Mouse (Mus musculus): Measurements from ENCODE around the gene Bmf. TPM values are rescaled to one million over a fixed set of nuclear protein-coding genes. Genes with fewer than 3 reads are reported as not detected.
A peak's percentile ranks its signal among the peaks of the same experiment; 100 is the strongest.
"Not testable (repeated sequence)": the region's sequence is repeated elsewhere in the genome, so short reads cannot be mapped to it uniquely, and the experiment has no call there.

Bmf gene
- polyA plus RNA-seq, 1 experiment from 2014 or later, result 4.3 TPM

DNA sequence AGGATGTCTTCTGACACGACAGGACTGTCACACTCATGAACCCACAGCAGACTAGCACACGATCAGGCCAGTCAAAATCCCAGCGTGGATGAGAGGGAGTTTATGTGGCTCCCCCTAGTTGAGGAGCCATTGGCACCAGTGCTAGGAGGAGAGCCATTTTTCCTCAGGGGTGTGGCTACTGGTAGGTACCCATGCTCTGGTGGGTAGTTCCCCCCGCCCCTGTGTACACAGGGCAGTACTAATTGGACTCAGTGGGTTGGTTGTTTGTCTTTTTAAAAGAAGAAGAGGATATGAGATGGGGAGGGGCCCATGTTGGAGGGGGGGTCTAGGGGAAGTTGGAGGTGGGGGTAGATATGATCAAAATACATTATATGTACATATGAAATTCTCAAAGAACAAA, 12.5 kb upstream of the Bmf start:
- ATAC-seq (replicated peaks), result no peak
- 84% methylated on average over 4 of the region's 4 CpGs for WGBS
- H3K27ac ChIP-seq, result no peak overlapping the region

DNA sequence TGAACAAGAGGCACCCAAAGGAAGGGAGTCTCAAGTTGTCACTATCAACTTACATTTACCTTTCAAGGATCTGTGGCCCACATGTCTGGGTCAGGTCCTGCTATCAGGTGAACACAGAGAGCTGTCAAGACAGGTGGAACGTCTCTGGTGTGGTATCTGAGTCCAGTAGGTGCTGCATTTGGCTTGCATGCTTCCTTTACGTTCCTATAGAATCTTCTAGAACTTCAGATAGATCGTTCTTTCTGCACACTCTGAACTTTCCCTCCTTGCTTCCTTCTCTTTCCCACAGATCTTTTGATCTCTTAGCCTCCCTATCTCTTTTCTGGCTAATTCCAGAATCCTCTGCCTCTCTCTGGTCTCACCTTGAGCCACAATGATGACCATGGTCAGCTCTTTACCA, 8.9 kb upstream of the Bmf start:
- no peak overlapping the region for H3K9ac ChIP-seq
- H3K4me1 ChIP-seq, result no peaks in the 10 kb centered on the region
- H3K9me3 ChIP-seq, result no peaks in the 10 kb centered on the region
- no peak overlapping the region for H3K27ac ChIP-seq
- 93% methylated on average over 3 of the region's 3 CpGs for WGBS
- no peaks in the 10 kb centered on the region for H3K27me3 ChIP-seq (replicated peaks)
- H3K4me3 ChIP-seq, result no peak overlapping the region
- ATAC-seq (replicated peaks), result no peak
- H3K36me3 ChIP-seq (replicated peaks), result no peaks in the 10 kb centered on the region
- no peak overlapping the region for H3K4me2 ChIP-seq

More for the DNA sequence above, 12.5 kb upstream of the Bmf start:
- Histone ChIP-seq H3K36me3 (replicated peaks) (no peaks in the 10 kb centered on the region), H3K27me3 (replicated peaks) (no peaks in the 10 kb centered on the region), H3K9me3 (no peaks in the 10 kb centered on the region), H3K9ac (no peak overlapping the region), H3K4me2 (no peak overlapping the region), H3K4me1 (no peaks in the 10 kb centered on the region), H3K4me3 (no peak overlapping the region)

DNA sequence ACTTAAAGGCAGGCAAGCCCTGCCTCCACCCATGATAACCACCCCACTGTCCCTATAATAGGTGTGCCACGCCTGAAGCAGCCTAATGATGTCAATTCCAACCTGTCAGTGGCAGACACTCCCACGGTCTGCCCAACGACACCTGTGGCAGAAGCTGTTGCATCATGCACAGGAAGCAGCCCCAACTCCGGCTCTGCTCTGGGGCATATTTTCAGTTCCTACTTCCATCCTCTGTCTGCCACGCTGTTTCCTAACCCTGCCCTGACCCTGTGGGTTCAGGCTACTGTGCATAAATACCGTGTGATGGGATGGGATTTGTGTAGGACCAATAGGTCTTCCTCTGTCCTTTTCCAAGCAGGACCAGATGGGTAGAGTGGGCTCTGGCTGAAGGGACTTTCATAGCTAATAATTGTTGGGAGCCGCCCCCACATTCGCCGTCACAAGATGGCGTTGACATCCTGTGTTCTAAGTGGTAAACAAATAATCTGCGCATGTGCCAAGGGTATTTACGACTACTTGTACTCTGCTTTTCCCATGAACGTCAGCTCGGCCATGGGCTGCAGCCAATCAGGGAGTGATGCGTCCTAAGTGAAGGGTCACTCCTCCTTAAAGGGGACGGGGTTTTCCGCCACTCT, 5.0 kb upstream of the Bmf start:
- WGBS, result 78% methylated on average over 15 of the region's 17 CpGs

GRCm38 (mm10) chr2:118551606-118552005, 2.1 kb upstream of the Bmf start:
- 0 out of 2 replicates have a peak, but pooled peaks cover 3% of the 10 kb centered on the region for H3K9me3 ChIP-seq
- no peak overlapping the region for H3K27ac ChIP-seq
- WGBS, result 45% methylated on average over 2 of the region's 2 CpGs

More for the DNA sequence above, 5.0 kb upstream of the Bmf start:
- not testable (repeated sequence) for H3K4me1 ChIP-seq; H3K9me3 ChIP-seq; H3K27me3 ChIP-seq (replicated peaks); H3K36me3 ChIP-seq (replicated peaks)
- Histone ChIP-seq H3K27ac (peak overlapping the region; percentile 69; the same call in 1 of the 2 replicates), H3K9ac (peak overlapping the region; percentile 24; the same call in 1 of the 2 replicates), H3K4me2 (peak overlapping the region; percentile 45), H3K4me3 (peak overlapping the region; percentile 41)
- ATAC-seq (replicated peaks), result peak; percentile 28

DNA sequence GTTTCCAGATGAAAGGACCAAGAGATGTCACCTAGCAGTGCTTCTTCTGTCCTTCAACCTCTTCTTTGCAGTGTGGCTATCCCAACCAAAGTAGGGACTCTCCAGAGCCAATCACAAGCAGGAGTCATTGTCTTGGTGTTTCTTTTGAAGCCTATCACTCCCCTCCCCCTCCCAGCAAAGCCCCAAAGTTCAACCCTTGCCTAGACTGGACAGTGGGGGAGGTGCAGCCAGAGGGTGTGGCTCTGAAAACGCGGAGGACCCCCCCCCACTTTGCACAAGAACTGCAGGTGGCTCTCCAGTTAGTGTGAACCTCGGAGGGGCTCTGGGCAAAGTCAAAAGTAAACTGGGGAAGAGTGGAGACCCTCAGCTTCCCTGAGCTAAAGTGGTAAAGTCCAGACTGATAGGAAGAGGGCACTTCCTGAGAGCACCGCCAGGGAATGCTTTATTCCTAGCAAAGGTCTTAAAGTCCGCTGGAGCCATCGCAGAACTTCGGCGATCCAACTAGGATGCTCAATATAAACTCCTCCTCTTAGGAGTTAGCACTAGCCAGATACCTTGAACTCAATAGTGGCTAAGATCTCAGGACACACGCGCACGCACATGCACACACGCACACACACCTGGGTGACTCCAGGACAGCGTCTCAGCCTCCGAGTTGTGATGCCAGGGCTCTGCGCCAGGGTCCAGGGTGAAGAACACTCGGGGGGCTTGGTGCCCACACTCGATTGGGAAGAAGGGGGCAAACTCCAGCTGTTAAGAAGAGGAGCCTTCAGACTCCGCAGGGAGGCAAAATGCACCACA, 866 bp downstream of the Bmf start:
- peaks cover 48% of the 10 kb centered on the region for H3K4me1 ChIP-seq

More at GRCm38 (mm10) chr2:118551606-118552005, 2.1 kb upstream of the Bmf start:
- Histone ChIP-seq H3K9ac (no peak overlapping the region), H3K4me1 (peaks cover 23% of the 10 kb centered on the region), H3K27me3 (replicated peaks) (0 out of 2 replicates have a peak, but pooled peaks cover 11% of the 10 kb centered on the region), H3K4me3 (no peak overlapping the region), H3K36me3 (replicated peaks) (no peaks in the 10 kb centered on the region), H3K4me2 (no peak overlapping the region)
- ATAC-seq (replicated peaks), result no peak

GRCm38 (mm10) chr2:118547541-118548016, 1.9 kb downstream of the Bmf start:
- Histone ChIP-seq H3K36me3 (replicated peaks) (no peaks in the 10 kb centered on the region), H3K27me3 (replicated peaks) (0 out of 2 replicates have a peak, but pooled peaks cover 11% of the 10 kb centered on the region), H3K27ac (no peak overlapping the region), H3K9ac (no peak overlapping the region), H3K4me3 (no peak overlapping the region), H3K4me2 (peak overlapping the region; percentile 85; the same call in 1 of the 2 replicates), H3K4me1 (peaks cover 51% of the 10 kb centered on the region), H3K9me3 (0 out of 2 replicates have a peak, but pooled peaks cover 3% of the 10 kb centered on the region)
- WGBS, result 9% methylated on average over 9 of the region's 9 CpGs
- no peak for ATAC-seq (replicated peaks)

More for the DNA sequence above, 866 bp downstream of the Bmf start:
- H3K4me3 ChIP-seq, result peak overlapping the region; percentile 85
- WGBS, result 0% methylated on average over 18 of the region's 18 CpGs
- H3K27ac ChIP-seq, result no peak overlapping the region
- H3K36me3 ChIP-seq (replicated peaks), result no peaks in the 10 kb centered on the region
- peak overlapping the region; percentile 70 for H3K9ac ChIP-seq
- H3K4me2 ChIP-seq, result peak overlapping the region; percentile 85
- H3K9me3 ChIP-seq, result 0 out of 2 replicates have a peak, but pooled peaks cover 3% of the 10 kb centered on the region
- 0 out of 2 replicates have a peak, but pooled peaks cover 11% of the 10 kb centered on the region for H3K27me3 ChIP-seq (replicated peaks)
- peak; percentile 16 for ATAC-seq (replicated peaks)

GRCm38 (mm10) chr2:118546798-118547165, 2.7 kb downstream of the Bmf start:
- 33% methylated on average over 3 of the region's 3 CpGs for WGBS
- ATAC-seq (replicated peaks), result no peak
- Histone ChIP-seq H3K9ac (no peak overlapping the region), H3K36me3 (replicated peaks) (no peaks in the 10 kb centered on the region), H3K4me1 (peaks cover 51% of the 10 kb centered on the region), H3K27ac (no peak overlapping the region), H3K4me3 (no peak overlapping the region), H3K4me2 (no peak overlapping the region), H3K9me3 (no peaks in the 10 kb centered on the region), H3K27me3 (replicated peaks) (0 out of 2 replicates have a peak, but pooled peaks cover 11% of the 10 kb centered on the region)

GRCm38 (mm10) chr2:118546104-118546797, 3.2 kb downstream of the Bmf start:
- H3K27ac ChIP-seq, result peak overlapping the region; percentile 46; the same call in 1 of the 2 replicates
- no peaks in the 10 kb centered on the region for H3K9me3 ChIP-seq
- no peak overlapping the region for H3K4me3 ChIP-seq
- H3K9ac ChIP-seq, result no peak overlapping the region
- peaks cover 51% of the 10 kb centered on the region for H3K4me1 ChIP-seq
- no peaks in the 10 kb centered on the region for H3K36me3 ChIP-seq (replicated peaks)
- ATAC-seq (replicated peaks), result no peak
- H3K27me3 ChIP-seq (replicated peaks), result 0 out of 2 replicates have a peak, but pooled peaks cover 11% of the 10 kb centered on the region
- 33% methylated on average over 5 of the region's 5 CpGs for WGBS
- H3K4me2 ChIP-seq, result no peak overlapping the region; the same call in 1 of the 2 replicates

GRCm38 (mm10) chr2:118545242-118546103, 4.0 kb downstream of the Bmf start:
- H3K9ac ChIP-seq, result no peak overlapping the region
- H3K36me3 ChIP-seq (replicated peaks), result no peaks in the 10 kb centered on the region
- peak overlapping the region; percentile 46; the same call in 1 of the 2 replicates for H3K27ac ChIP-seq
- H3K27me3 ChIP-seq (replicated peaks), result 0 out of 2 replicates have a peak, but pooled peaks cover 11% of the 10 kb centered on the region
- H3K4me2 ChIP-seq, result no peak overlapping the region; the same call in 1 of the 2 replicates
- H3K9me3 ChIP-seq, result no peaks in the 10 kb centered on the region
- 24% methylated on average over 23 of the region's 23 CpGs for WGBS
- no peak overlapping the region for H3K4me3 ChIP-seq
- ATAC-seq (replicated peaks), result peak; percentile 7; the same call in 1 of the 2 replicates
- peaks cover 51% of the 10 kb centered on the region for H3K4me1 ChIP-seq

DNA sequence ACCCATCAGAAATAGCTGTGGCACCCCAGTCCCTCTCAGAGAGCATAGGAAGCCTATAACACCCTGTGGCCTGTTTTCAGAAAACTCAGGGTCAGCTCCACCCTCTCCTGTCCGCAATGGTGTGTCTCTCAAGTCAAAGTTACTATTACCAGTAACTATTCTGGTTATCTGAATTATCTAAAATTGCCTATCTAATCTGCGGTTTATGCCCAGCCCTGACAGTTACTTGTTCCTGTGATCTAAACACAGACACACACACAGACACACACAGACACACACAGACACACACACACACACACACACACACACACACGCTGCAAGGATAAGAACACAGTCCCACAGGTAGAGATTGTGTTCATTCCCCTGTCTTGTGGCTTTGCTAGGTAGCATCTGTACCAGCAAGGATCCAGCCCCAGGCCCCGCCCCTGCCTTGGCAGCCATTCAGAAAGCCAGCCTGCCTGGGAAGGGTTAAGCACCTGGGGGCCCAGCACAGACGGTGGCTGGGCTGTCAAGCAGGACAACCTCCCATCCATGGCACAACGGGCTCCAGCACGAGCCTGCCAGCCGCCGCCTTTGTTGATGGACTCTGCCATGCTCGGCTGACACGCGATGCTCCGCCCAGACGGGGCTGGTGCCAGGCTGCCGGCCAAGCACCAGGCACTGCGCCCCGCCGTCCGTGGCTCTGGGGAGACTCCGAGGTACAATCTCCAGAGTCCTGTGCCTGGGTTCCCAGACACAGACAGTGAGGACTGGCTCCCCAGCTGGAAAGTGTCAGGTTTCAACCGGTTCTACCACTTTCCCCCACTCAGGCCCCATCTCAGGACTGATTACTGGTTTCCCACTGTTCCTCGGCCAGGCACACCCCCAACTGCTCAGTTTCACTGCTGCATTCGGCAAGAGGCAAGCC, 5.3 kb downstream of the Bmf start:
- 10% methylated on average over 23 of the region's 23 CpGs for WGBS
- no peaks in the 10 kb centered on the region for H3K36me3 ChIP-seq (replicated peaks)
- H3K4me1 ChIP-seq, result peaks cover 44% of the 10 kb centered on the region
- H3K27ac ChIP-seq, result peak overlapping the region; percentile 52
- no peaks in the 10 kb centered on the region for H3K9me3 ChIP-seq
- 0 out of 2 replicates have a peak, but pooled peaks cover 11% of the 10 kb centered on the region for H3K27me3 ChIP-seq (replicated peaks)
- peak overlapping the region; percentile 35 for H3K4me3 ChIP-seq
- ATAC-seq (replicated peaks), result peak; percentile 43
- H3K4me2 ChIP-seq, result peak overlapping the region; percentile 64
- H3K9ac ChIP-seq, result peak overlapping the region; percentile 43

Measured in midbrain, embryonic 15.5 days (tissue).